Mouse (Mus musculus): ENCODE data around the gene Cdk8.

Cdk8 gene

DNA sequence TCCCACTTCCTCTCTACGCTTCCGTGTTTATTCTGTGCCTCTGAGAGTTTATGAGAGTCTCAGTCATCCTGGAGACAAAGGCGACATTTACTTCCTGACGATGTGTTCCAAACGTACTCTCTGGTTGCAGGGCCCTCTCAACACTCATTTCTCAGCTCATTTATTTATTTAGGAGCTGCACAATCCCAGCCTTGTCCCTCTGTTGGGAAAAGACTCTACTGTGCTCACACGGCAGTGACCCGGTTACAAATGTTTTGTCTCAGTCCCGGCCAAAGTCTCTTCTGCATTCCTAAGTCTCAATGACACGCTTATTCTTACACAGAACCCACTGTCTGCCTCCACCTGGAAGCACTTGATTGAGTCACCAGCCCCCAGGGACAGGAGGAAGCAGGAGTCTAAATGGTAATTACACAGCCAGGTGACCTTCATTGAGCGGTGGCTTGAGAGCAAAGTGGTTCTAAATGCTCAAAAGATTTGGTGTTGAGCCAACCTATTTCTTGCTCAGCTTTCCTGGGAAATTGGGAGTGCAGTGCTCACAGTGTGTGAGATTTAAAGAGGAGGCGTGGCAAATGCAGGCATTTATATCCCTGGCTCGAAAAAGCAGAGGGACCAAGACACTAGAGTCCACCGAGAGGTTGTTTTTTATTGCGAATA, 84.4 kb downstream of the Cdk8 start:
- DNase-seq (ENCODE audit: extremely low read depth, low read depth, low spot score), result no peak

DNA sequence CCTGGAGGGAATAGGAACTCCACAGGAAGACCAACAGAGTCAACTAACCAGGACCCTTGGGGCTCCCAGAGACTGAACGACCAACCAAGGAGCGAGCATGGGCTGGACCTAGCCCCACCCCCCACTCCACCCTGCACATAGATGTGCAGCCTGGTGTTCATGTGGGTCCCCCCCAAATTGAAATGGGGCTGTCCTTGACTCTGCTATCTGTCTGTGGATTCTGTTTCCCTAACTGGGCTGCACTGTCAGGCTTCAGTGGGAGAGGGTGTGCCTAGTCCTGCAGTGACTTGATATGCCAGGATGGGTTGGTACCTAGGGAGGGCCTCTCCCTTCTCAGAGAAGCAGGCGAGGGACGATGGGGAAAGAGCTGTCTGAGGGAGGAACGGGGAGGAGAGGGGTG, 85.3 kb downstream of the Cdk8 start:
- no peak for DNase-seq (ENCODE audit: extremely low read depth, low read depth, low spot score)

DNA sequence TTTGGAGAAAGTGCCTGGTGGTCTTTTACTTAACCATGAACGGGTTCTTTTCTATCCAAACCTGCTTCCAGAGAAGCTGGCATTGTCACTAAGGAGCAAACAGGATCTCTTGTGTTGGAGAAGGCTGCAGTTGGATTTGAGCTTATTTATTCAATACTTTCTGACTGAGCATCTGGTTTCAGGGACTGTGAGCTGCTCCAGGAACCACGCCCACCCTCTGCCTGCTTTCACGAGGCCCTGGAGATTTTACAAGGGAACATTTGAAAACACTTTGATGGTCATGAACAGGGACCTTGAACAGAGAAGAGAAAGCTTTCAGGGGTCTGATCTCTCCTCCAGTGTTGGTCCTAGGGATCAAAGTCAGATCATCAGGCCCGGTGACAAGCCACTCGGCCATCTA, 87.0 kb downstream of the Cdk8 start:
- no peak for DNase-seq (ENCODE audit: extremely low read depth, low read depth, low spot score)

DNA sequence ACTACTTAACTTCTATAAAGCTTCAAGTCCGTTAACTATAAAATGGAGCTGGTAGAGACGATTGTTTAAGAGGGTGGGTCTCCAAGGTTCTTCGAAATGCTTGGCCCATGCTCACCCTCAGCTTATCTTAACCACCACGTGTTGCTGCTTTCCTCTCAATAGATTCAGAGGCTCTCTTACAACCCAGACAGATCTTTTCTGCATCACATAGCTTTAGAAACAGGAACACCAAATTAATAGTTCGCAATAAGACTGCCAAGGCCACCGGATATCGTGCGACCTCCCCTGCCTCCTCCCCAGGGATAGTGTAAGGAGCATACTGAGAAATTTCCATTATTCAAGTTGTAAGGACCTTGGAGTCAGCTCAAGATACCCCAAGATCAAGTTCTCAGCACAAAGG, 87.4 kb downstream of the Cdk8 start:
- DNase-seq (ENCODE audit: extremely low read depth, low read depth, low spot score), result no peak

DNA sequence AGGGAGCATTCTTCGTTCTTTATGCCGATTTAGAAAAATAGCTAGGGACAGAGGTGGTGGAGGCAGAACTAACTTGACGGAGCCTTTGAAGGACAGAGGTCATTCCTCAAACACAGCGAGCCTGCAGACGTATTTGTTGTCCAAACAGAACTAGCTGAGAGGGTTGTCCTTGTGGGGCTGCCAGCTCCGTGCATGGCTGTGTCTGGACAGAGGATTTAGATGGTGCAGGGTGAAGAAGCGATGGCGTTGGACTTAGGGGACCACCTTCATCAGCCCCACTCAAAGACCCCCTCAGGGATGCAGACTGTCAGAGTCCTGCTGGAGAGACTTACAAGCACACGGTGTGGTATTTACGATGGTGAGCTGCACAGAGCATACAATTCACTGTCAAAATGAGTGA, 97.9 kb downstream of the Cdk8 start:
- DNase-seq (ENCODE audit: extremely low read depth, low read depth, low spot score), result no peak

DNA sequence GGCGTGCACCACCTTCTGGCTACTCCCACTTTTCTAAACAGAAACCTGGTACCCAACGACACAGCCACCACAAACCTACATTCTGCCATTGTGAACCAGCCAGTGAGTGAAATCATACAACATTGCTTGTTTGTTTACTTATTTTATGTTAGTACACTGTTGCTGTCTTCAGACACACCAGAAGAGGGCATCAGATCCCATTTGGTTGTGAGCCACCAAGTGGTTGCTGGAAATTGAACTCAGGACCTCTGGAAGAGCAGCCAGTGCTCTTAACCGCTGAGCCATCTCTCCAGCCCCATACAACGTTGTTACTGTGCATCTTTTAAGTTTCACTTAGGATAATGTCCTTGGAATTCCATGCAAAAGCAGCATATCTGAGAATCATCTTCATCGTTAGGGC, 98.5 kb downstream of the Cdk8 start:
- no peak for DNase-seq (ENCODE audit: extremely low read depth, low read depth, low spot score)

DNA sequence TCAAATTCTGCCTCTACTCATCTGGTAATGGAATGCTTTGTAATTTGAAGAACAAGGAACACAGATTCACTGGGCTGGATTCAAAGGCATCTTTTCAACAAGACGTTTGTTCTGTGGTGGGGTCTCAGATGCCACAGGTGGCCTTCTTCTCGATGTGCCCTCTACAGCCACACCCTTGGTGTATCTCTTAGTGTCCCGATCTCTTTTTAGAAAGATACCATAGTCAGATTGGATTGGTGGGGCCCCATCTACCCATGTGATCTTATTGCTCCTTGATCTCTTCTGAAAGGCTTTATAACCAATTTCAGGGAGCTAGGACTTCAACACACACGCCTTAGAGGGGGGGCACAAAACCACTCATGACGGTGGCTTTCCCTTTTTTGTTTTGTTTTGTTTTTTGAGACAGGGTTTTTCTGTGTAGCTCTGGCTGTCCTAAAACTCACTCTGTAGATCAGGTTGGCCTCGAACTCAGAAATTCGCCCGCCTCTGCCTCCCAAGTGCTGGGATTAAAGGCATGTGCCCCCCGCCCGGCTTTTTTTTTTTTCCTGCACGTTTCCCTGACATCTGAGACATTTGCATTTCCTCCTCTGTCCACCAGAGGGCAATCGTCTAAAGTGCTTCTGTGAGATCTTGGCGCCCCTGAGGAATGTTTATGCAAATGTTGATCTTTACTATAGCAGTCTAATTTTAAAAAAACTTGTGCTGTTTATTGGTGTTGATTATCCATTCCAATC, 99.2 kb downstream of the Cdk8 start:
- no peak for DNase-seq (ENCODE audit: extremely low read depth, low read depth, low spot score)

DNA sequence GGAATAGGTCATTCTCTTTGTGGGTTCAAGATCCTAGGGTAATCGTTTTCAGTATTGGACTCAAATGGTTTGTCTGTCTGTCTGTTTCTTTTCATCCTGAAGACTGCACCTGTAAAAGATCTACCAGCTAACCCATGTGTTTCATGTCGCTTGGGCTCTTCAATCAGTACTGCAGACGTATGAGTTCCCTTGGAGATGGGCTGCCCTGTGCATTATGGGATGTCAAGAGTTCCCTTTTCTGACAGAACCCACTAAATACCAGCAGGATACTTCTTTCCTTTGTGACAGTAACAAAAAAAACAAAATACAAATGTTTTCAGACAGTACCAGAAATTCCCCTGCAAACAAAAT, 99.7 kb downstream of the Cdk8 start:
- no peak for DNase-seq (ENCODE audit: extremely low read depth, low read depth, low spot score)

DNA sequence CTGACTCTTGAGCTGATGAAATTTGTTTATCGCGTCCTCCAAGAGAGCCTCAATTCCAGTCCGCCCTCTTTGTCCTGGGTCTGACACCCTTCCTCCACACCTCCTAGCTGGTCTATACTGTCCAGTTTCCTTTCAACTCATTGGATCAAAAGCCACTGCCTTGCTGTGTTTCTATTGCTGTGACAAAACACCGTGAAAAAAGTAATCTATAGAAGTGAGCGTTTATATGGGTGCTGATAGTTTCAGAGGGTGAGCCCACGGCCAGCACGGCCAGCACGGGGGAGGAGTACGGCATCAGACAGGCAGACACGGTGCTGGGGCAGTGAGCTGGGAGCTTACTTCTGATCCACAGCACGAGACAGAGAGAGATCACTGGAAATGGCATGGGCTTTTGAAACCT, 100.1 kb downstream of the Cdk8 start:
- no peak for DNase-seq (ENCODE audit: extremely low read depth, low read depth, low spot score)

DNA sequence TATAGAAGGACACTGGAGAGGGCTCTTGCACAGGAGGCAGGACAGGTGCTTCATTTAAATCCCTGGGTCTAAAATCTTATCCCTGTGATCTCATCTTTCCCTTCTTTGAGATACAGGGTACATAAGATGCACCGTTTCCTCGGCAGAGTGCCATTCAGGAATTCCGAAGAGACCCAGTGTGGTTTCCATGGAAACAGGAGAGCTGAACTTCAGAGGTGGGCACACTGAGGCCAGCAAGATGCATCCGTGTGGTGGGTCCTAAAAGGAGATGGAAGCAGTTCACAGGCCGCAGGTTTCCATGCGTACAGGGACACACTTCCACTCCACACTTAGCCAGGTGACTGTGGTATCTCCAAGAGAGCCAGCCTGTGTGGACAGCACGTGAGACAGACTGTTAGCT, 101.5 kb downstream of the Cdk8 start:
- DNase-seq (ENCODE audit: extremely low read depth, low read depth, low spot score), result no peak

DNA sequence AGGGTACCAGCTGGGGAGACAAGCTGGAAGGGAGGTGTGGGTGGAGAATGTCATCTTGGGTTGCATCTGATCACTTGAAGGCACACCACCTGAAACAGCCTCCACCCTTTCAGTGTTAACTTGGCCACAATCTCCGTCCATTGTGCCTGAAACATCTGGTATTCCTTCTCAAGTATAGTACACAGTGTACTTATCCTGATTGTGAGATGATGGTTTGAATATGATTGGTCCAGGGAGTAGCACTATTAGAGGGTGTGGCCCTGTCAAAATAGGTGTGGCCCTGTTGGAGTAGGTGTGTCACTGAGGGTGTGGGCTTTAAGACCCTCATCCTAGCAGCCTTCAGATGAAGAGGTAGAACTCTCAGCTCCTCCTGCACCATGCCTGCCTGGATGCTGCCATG, 103.4 kb downstream of the Cdk8 start:
- DNase-seq (ENCODE audit: extremely low read depth, low read depth, low spot score), result no peak

DNA sequence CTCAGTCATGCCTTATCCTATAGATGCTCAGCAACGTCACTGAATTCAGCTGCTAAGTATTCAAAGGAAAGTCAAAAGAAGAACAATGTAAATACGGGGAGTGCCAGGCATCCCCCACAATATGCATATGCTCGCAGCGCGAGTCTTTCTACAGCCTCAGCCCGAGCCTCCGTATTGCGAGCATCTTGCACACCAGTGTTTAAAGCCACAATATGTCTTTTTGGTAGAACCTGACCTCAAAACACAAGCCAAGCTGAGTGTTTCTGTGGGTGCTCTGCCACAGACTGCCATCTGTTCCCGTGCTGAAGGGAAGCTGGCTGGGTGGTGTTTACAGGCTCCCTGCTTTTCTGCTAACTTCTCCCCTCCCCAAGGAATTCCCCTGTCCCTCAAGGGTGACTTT, 107.0 kb downstream of the Cdk8 start:
- no peak for DNase-seq (ENCODE audit: extremely low read depth, low read depth, low spot score)

DNA sequence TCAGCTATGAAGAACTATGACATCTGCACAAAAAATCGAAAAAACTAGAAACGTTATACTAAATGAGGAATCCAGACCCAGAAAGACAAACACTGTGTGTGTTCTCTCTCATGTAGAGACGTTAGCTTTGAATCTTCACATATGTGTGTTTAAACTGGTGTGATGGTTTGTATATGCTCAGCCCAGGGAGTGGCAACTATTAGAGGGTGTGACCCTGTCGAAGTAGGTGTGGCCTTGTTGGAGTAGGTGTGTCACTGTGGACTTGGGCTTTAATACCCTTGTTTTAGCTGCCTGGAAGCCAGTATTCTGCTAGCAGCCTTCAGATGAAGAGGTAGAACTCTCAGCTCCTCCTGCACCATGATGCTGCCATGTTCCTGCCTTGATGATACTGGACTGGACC, 109.0 kb downstream of the Cdk8 start:
- no peak for DNase-seq (ENCODE audit: extremely low read depth, low read depth, low spot score)

DNA sequence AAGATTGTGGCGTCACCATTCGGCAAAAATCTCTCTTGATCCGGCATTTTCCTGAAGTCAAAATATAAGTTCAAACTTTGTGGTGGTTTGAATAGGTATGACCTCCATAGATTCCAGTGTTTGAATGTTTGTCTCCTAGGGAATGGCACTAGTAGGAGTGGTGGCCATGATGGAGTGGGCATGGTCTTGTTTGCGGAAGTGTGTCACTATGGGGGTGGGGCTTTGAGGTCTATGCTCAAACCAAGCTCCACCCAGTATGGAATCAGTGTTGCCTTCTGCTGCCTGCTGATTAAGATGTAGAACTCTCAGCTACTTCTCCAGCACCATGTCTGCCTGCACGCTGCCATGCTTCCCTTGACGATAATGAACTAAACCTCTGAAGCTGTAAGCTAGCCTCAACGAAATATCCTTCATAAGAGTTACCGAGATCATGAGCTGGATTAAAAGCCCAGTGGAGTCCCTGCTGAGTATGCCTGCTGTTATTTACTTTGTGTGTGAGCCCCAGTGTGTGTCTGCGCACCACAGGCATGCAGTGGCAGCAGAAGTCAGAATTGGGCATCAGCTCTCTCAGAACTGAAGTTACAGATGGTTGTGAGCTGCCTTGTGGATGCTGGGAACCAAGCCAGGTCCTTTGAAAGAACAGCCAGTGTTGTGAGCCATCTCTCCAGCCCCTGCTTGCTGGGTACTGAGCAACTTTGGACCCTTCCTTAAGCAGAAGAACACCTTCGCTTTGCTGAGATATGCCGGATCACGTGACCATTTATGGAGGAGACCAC, 114.1 kb downstream of the Cdk8 start:
- DNase-seq (ENCODE audit: extremely low read depth, low read depth, low spot score), result no peak

DNA sequence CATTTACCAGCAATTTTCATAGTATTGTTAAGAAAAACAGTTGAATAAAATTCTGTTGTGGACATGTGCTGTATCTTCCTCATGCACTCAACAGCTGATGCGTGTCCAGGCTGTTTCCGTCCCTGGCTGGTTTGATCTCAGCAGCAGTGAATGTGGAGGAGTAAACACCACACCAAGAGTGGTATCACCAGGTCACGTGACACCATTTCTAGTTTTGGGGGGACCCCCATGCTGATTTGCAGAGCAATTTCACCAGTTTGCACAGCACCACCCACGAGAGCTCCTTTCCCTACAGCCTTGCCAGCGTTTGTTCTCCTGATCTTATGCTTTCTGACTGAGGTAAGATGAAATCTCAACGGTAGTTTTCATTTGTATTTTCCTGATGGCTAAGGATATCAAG, 116.1 kb downstream of the Cdk8 start:
- DNase-seq (ENCODE audit: extremely low read depth, low read depth, low spot score), result no peak

DNA sequence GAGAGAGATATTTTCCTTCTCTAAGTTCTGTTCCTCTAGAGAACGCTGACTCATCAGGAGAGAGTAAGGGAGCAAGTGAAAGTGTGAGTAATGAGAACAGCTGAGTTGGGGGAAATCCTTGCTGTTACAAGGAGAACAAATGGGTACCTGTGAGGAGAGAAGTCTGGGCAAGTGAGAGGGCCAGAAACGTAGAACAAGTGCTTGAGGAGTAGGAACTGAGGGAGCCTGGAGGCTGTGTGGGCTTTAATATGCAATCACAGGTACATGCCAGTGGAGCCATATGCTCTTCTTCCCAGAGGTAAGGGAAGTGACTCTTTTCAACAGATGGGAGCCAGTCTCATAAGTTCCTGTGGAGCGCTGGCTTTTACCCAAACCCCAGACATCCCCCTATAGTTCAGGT, 118.2 kb downstream of the Cdk8 start:
- no peak for DNase-seq (ENCODE audit: extremely low read depth, low read depth, low spot score)

DNA sequence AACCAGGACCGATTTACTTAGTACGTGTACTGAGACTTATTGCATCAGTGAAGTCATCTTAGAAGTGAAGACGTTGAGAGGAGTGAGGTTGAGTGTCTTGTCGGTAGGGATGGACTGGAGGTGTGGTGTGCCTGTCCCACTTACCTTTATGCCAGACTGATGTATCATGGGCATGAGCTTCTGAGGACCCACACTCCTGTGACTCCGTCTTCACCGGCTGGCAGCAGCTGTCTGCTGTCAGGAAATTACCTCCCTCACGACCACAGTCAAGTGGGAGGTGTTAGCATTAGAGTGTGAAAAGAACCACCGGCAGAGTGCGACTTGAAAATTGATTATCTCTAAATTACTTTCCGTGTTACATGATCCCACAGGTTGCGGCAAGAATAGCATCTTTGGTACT, 119.8 kb downstream of the Cdk8 start:
- no peak for DNase-seq (ENCODE audit: extremely low read depth, low read depth, low spot score)

DNA sequence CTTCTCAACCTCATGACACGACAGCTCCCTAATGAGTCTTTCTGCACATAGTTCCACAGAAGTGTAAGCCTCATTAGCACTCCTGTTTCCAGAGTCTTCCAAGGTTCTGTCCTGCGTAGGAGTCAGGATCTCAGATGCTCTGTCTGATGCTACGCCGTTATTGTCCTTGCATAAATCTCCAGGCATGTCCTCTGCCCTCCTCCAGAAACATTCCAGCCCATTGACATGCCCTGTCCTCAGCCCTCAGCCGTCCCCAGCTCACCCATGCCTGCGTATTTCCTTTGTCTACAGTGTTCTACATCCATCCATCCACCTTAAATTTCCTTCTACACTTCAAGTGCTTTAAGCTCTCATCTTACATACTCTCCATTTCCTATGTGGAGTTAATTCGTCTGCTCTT, 121.0 kb downstream of the Cdk8 start:
- DNase-seq (ENCODE audit: extremely low read depth, low read depth, low spot score), result no peak

All from fat pad, adult 2 months (tissue).